Mouse (Mus musculus): ENCODE results near the gene Trat1.

DNA sequence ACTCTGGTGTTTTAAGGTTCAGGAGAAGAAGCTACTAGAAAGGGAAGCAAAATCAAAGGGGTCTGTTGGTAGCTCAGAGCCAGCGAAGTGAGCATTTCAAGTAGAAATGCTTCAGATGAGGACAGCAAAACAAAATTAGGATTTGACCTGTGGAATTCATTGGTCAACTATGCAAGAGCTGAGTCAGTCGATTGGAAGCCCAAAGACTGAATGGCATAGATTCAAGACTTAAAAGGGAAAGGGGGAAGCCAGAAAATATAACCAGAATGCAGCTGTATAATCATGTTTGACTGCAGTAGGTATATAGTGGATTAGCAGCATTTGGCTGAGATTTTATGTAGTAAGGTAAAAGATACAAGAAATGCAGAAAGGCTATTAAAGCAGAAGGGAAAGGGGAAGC, 26.8 kb downstream of the Trat1 start:
- TF ChIP-seq CTCF (IDR thresholded peaks at IDR 0.05; ENCODE audit: borderline replicate concordance, insufficient read depth, low read length) (no peak), POLR2A (IDR thresholded peaks at IDR 0.05; ENCODE audit: low read depth, low read length) (no peak)
